Mouse (Mus musculus) stomach, embryonic 14.5 days (tissue): Measurements from ENCODE around the gene Ttc23l. TPM values are rescaled to one million over a fixed set of nuclear protein-coding genes. Genes with fewer than 3 reads are reported as not detected.

Source experiments
- polyA plus RNA-seq: library from polyadenylated mRNA; unstranded; fragments of >200 nt; fragmentation: Nextera tagmentation; extraction: Ambion mirVana; gene quantifications from 2 replicates; pipeline ENCODE4 v1.2.1, GENCODE M21; 2014

Gene Ttc23l
- polyA plus RNA-seq, 1 experiment from 2014 or later: not detected

Other genes starting within 250 kb of the Ttc23l start
- gene Gm21973, start 233.3 kb downstream of the Ttc23l start, polyA plus RNA-seq: not detected in 2 replicates
- gene Agxt2, start 200.1 kb downstream of the Ttc23l start, polyA plus RNA-seq: not detected in 2 replicates
- gene Dnajc21, start 88.2 kb downstream of the Ttc23l start, polyA plus RNA-seq: 12.4 and 13.2 TPM in 2 replicates
- gene Brix1, start 72.7 kb downstream of the Ttc23l start, polyA plus RNA-seq: 107 and 118 TPM in 2 replicates
- gene Rad1, start 72.7 kb downstream of the Ttc23l start, polyA plus RNA-seq: 23.7 and 26.4 TPM in 2 replicates
- gene Rai14, start 156.0 kb upstream of the Ttc23l start, polyA plus RNA-seq: 23.2 and 27.3 TPM in 2 replicates